Mouse (Mus musculus) thymus, adult 2 months (tissue): Measurements from ENCODE around the gene Myo7a.

Experiments
- CTCF ChIP-seq: fragments of 200-500 bp; IDR thresholded peaks from 2 replicates; pipeline ENCODE4 v1.5.1; 2012; ENCODE audit warnings: mild to moderate bottlenecking, control low read depth, low read length, moderate library complexity, borderline replicate concordance; ENCODE audit not compliant: control insufficient read depth, poor library complexity, insufficient read depth; ENCODE audit errors: extremely low read depth
- POLR2A ChIP-seq: fragments of 200-500 bp; IDR thresholded peaks from 2 replicates; pipeline ENCODE4 v1.6.1; 2012; ENCODE audit warnings: mild to moderate bottlenecking, low read length, control low read depth, moderate library complexity; ENCODE audit not compliant: control insufficient read depth, poor library complexity, insufficient read depth; ENCODE audit errors: extremely low read depth

GRCm38 (mm10) chr7:98142648-98143047 lies 23.3 kb upstream of the Myo7a start:
- no peak for TF ChIP-seq CTCF
- TF ChIP-seq POLR2A: no peak
